Mouse (Mus musculus): Measurements from ENCODE around the gene Hpd. TPM values are rescaled to one million over a fixed set of nuclear protein-coding genes. Genes with fewer than 3 reads are reported as not detected.
"Not testable (repeated sequence)": the region's sequence is repeated elsewhere in the genome, so short reads cannot be mapped to it uniquely, and the experiment has no call there.

The Hpd gene
- polyA plus RNA-seq, 2 experiments: 26.7 to 28.7 TPM

DNA sequence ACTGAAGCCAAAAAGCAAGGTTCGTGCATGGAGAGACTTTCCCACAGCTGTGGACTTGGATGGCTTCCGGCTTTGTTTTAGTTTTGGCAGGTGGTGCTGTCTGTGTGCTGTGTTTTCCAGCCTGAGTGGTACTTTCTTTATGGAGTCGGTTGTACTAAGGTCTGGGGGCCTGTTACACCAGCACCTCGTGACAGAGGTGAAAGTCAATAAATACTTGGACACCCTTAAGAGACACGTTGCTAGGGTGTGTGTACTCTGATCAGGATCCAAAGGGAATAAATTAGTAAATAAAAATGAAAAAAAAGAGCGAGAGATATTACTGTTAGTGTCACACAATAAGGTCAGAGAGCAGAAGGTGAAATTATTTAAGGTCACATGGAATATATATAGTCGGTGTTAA is 44.3 kb upstream of the Hpd start:
- TF ChIP-seq EP300 (IDR thresholded peaks at IDR 0.05; ENCODE audit: low read depth) (no peak), CTCF (IDR thresholded peaks at IDR 0.05; ENCODE audit: low read depth) (no peak)
- H3K9me3 ChIP-seq (ENCODE audit: control insufficient read depth, low read length): no peaks in the 10 kb centered on the region
- no peak for DNase-seq (ENCODE audit: low read depth in 3 of 3, low spot score in 3 of 3)
- H3K4me3 ChIP-seq (ENCODE audit: insufficient read depth in 1 of 2, low read depth in 2 of 2, low read length in 2 of 2): no peak overlapping the region
- no peaks in the 10 kb centered on the region for H3K27me3 ChIP-seq (ENCODE audit: control insufficient read depth, insufficient read depth, low read length)
- H3K4me2 ChIP-seq (ENCODE audit: low read depth): no peak overlapping the region
- H3K4me1 ChIP-seq (replicated peaks; ENCODE audit: control insufficient read depth in 2 of 2, insufficient read depth in 2 of 2, low read length in 1 of 2): peaks cover 23% of the 10 kb centered on the region in 2 experiments
- WGBS (ENCODE audit: insufficient replicate concordance): 85% methylated on average over 7 of the region's 7 CpGs
- no peak overlapping the region for H3K9ac ChIP-seq (replicated peaks)
- no peak for ATAC-seq (ENCODE audit: insufficient read depth)
- H3K36me3 ChIP-seq (replicated peaks; ENCODE audit: control insufficient read depth, insufficient read depth, low read depth): peaks cover 5% of the 10 kb centered on the region; the same call in 1 of the 2 replicates
- H3K27ac ChIP-seq: no peak overlapping the region

DNA sequence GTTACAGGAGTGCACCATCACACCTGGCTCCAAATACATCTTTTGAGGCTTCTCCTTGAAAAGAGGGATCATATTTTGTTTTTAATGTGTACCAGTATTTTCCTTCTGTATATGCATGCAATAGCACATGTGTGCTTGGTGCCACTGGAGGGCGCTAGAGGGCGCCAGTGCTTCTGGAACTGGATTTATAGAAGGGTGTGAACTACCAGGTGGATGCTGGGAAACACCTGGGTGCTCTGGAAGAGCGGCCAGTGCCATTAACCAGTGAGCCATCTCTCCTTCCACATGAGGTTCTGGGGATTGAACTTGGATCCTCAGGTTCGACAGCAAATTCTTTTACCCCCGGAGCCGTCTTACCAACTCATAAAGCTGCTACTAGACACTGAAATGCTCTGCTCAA is 41.3 kb upstream of the Hpd start:
- DNase-seq (ENCODE audit: low read depth in 3 of 3, low spot score in 3 of 3): not testable (repeated sequence)

DNA sequence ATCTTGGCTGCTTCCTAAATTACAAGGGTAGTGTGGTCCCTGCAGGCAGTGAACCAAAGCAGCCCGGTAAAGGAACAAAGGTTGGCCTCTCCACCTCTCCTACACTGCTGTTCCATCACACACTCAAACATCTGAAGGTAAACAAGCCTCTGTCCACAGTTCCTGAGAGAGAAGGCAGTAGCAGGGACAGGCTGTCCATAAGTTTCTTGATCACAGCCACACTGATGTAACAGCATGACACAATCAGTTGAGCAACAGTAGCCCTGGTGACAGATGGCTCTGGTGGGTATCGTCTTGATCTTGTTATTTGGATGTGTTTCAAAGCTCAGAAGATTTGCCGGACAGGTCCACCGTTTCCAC is 40.5 kb upstream of the Hpd start:
- Histone ChIP-seq H3K4me1 (replicated peaks; ENCODE audit: control insufficient read depth in 2 of 2, insufficient read depth in 2 of 2, low read length in 1 of 2) (peaks cover 14 to 18% of the 10 kb centered on the region in 2 experiments), H3K4me2 (ENCODE audit: low read depth) (peak overlapping the region; percentile 55), H3K4me3 (ENCODE audit: insufficient read depth in 1 of 2, low read depth in 2 of 2, low read length in 2 of 2) (peak overlapping the region in 1 of 2 experiments; percentile 21; a peak in 1 of 4 replicates), H3K9me3 (ENCODE audit: control insufficient read depth, low read length) (no peaks in the 10 kb centered on the region), H3K9ac (replicated peaks) (peak overlapping the region; percentile 53), H3K27me3 (ENCODE audit: control insufficient read depth, insufficient read depth, low read length) (no peaks in the 10 kb centered on the region), H3K27ac (peak overlapping the region; percentile 90), H3K36me3 (replicated peaks; ENCODE audit: control insufficient read depth, insufficient read depth, low read depth) (no peaks in the 10 kb centered on the region)
- peak; percentile 47 for TF ChIP-seq EP300 (IDR thresholded peaks at IDR 0.05; ENCODE audit: low read depth)
- TF ChIP-seq CTCF (IDR thresholded peaks at IDR 0.05; ENCODE audit: low read depth): no peak
- DNase-seq (ENCODE audit: low read depth in 3 of 3, low spot score in 3 of 3) (peak in 1 of 3 experiments; percentile 45), ATAC-seq (ENCODE audit: insufficient read depth) (peak; percentile 77)
- 14% methylated on average over 4 of the region's 4 CpGs for WGBS (ENCODE audit: insufficient replicate concordance)

More for the DNA sequence above, 41.3 kb upstream of the Hpd start:
- H3K27me3 ChIP-seq (ENCODE audit: control insufficient read depth, insufficient read depth, low read length); H3K9ac ChIP-seq (replicated peaks); H3K4me3 ChIP-seq (ENCODE audit: insufficient read depth in 1 of 2, low read depth in 2 of 2, low read length in 2 of 2); H3K9me3 ChIP-seq (ENCODE audit: control insufficient read depth, low read length); H3K4me2 ChIP-seq (ENCODE audit: low read depth); H3K36me3 ChIP-seq (replicated peaks; ENCODE audit: control insufficient read depth, insufficient read depth, low read depth); ATAC-seq (ENCODE audit: insufficient read depth): not testable (repeated sequence)
- peaks cover 14 to 21% of the 10 kb centered on the region in 2 experiments for H3K4me1 ChIP-seq (replicated peaks; ENCODE audit: control insufficient read depth in 2 of 2, insufficient read depth in 2 of 2, low read length in 1 of 2)
- whole genome bisulfite sequencing (ENCODE audit: insufficient replicate concordance): 51% methylated on average over 6 of the region's 6 CpGs
- peak overlapping the region; percentile 74 for H3K27ac ChIP-seq
- peak; percentile 54 for TF ChIP-seq CTCF (IDR thresholded peaks at IDR 0.05; ENCODE audit: low read depth)

DNA sequence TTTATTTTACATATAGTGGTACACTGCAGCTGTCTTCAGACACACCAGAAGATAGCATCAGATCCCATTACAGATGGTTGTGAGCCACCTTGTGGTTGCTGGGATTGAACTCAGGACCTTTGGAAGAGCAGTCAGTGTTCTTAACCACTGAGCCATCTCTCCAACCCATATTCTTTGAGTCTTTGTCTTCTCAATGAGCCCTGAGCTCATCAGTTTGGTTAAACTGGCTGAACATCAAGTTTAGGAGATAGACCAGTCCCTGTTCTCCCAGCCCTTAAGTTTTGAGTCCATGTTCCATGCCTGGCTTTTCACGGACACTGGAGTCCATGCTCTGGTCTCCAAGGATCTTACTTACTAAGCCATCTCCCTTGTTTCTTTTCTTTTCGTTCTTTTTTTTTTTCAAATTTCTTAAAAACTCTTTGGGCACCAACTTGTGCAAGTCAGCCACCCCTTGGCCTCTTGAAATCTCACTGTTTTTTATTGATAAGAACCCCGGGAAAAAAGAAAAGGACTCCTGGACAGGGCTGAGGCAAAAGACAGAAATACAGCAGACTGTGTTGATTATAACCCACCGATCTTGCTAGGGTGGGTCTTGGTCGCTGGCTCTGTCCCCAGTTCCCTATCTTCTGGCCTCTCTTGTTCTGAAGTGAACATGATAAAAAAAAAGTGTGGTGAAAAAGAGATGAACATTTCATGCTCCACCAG is 40.0 kb upstream of the Hpd start:
- 27% methylated on average over 3 of the region's 5 CpGs for WGBS (ENCODE audit: insufficient replicate concordance)
- Histone ChIP-seq H3K4me1 (replicated peaks; ENCODE audit: control insufficient read depth in 2 of 2, insufficient read depth in 2 of 2, low read length in 1 of 2) (peaks cover 14 to 18% of the 10 kb centered on the region in 2 experiments), H3K27ac (peak overlapping the region; percentile 90), H3K4me2 (ENCODE audit: low read depth) (peak overlapping the region; percentile 55), H3K9ac (replicated peaks) (peak overlapping the region; percentile 53)
- H3K4me3 ChIP-seq (ENCODE audit: insufficient read depth in 1 of 2, low read depth in 2 of 2, low read length in 2 of 2); H3K27me3 ChIP-seq (ENCODE audit: control insufficient read depth, insufficient read depth, low read length); H3K36me3 ChIP-seq (replicated peaks; ENCODE audit: control insufficient read depth, insufficient read depth, low read depth); H3K9me3 ChIP-seq (ENCODE audit: control insufficient read depth, low read length); DNase-seq (ENCODE audit: low read depth in 3 of 3, low spot score in 3 of 3): not testable (repeated sequence)
- peak; percentile 85 for ATAC-seq (ENCODE audit: insufficient read depth)

DNA sequence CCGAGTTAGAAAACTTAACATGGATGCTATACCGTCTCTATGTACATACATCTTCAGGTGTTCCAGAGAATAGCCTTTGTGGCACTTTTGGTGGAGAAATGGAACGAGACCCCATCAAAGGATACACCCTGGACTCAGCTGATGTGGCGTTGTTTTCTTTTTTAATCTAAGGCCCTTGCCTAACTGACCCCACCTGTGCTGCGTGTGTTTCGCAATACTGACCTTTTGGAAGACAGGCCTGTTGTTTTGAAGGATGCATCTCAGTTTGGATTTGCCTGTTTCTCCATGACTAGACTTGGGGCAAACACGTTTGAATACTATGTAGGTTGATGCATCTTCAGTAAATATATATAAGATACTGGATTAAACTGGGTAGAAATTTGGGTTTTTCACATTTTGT is 21.1 kb upstream of the Hpd start:
- 75% methylated on average over 7 of the region's 7 CpGs for WGBS (ENCODE audit: insufficient replicate concordance)
- not testable (repeated sequence) for ATAC-seq (ENCODE audit: insufficient read depth); H3K36me3 ChIP-seq (replicated peaks; ENCODE audit: control insufficient read depth, insufficient read depth, low read depth); H3K4me3 ChIP-seq (ENCODE audit: insufficient read depth in 1 of 2, low read depth in 2 of 2, low read length in 2 of 2); H3K9ac ChIP-seq (replicated peaks); H3K27ac ChIP-seq; H3K4me2 ChIP-seq (ENCODE audit: low read depth); H3K9me3 ChIP-seq (ENCODE audit: control insufficient read depth, low read length); H3K27me3 ChIP-seq (ENCODE audit: control insufficient read depth, insufficient read depth, low read length); DNase-seq (ENCODE audit: low read depth in 3 of 3, low spot score in 3 of 3)
- H3K4me1 ChIP-seq (replicated peaks; ENCODE audit: control insufficient read depth in 2 of 2, insufficient read depth in 2 of 2, low read length in 1 of 2): peaks cover 22% of the 10 kb centered on the region in 2 experiments

Data from liver, embryonic 14.5 days (tissue).